Mouse (Mus musculus) lung, postnatal 4 days (tissue): ENCODE data around the gene Prkcg.
A peak's percentile ranks its signal among the peaks of the same experiment; 100 is the strongest.

Experiments
- DNase-seq, 2 experiments: peaks; one replicate each; pipeline ENCODE4 v3.0.0; 2021

The Prkcg gene

DNA sequence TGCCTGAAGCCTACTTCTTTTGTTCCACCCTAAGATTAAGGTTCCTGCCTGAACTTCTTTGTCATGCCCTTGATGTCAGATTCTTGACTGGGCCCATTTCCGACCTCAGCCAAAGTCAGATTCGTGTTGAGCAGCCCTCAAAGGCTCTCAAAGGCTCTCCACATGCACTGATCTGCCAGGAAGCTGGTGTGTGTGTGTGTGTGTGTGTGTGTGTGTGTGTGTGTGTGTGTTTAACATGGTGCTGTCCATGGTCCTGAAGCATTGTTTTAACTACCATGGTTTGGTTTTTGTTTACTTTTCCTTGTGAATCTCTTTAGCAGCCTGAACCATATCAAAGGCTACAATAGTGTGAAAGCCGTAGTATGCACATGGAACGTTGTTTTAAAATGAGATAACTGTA, 39.0 kb downstream of the Prkcg start:
- no peak for DNase-seq

- DNase-seq: peak; percentile 76 to 81
These were observed 41.0 kb downstream of the Prkcg start for GRCm38 (mm10) chr7:3329776-3330546.

GRCm38 (mm10) chr7:3331171-3331570, 42.2 kb downstream of the Prkcg start:
- DNase-seq: no peak

GRCm38 (mm10) chr7:3331581-3332223, 42.7 kb downstream of the Prkcg start:
- peak; percentile 69 to 84 for DNase-seq

DNA sequence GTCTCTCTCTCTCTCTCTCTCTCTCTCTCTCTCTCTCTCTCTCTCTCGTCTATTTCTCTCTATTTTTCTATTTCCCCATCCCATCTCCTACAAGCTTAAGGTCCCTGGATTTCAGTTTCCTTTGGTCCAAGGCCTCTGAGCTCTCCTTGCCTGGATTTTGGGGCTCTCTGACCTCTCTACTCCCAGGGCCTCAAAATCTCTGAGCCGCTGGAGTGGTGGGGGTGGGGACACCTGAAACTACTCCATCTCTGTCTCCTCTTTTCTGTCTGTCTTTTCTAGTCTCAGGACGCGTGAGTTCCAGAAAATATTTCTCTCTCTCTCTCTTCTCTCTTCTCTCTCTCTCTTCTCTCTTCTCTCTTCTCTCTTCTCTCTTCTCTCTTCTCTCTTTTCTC, 43.2 kb downstream of the Prkcg start:
- no peak for DNase-seq

GRCm38 (mm10) chr7:3332619-3333521, 43.9 kb downstream of the Prkcg start, which contains the start of gene Cacng7:
Cacng7 (plus strand) TSS chr7:3332955.
- peak in 1 of 2 experiments; percentile 25 for DNase-seq

DNA sequence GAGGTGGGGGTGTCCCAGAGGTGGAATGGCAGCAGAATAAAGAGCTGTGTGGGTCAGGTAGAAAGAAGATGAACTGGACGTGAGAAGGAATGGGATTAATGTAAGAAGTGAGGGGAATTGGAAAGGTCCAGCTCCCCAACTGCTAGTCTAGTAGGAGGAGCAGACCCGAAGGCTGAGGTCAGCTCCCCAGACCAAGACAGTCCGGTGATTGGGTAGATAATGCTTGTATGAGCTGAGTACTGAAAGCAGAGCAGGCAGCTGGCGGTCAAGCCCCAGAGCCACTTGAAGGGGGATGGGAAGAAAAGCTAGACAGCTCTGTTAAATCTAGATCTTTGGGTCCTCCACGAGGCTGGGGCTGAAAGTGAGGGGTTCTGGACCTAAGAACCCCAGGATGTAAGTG, 44.6 kb downstream of the Prkcg start:
- DNase-seq: no peak

GRCm38 (mm10) chr7:3336412-3336811, 47.4 kb downstream of the Prkcg start:
- no peak for DNase-seq

- DNase-seq: no peak
These were observed 49.4 kb downstream of the Prkcg start for GRCm38 (mm10) chr7:3338286-3338935.

DNA sequence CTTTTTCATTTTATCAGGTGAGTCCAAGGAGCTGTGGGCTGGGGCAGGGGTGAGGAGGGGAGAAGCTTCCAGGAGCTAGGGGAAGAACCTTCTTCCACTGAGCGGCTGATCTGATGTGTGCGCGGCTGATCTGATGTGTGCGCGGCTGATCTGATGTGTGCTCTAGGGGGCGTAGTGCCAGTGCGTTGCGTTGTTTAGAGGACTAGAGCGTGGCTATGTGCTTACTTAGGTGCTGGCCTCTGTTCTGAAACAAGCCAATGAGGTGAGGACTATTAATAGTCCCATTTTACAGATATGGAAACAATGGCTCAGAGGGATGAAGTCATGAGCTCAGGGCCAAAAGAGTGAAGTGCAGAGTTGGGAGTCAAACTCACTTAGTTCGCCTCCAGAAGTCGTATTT, 50.0 kb downstream of the Prkcg start:
- no peak for DNase-seq

GRCm38 (mm10) chr7:3343861-3344260, 54.9 kb downstream of the Prkcg start:
- no peak for DNase-seq

- DNase-seq: no peak
These were observed 56.3 kb downstream of the Prkcg start for GRCm38 (mm10) chr7:3345301-3345700.

DNA sequence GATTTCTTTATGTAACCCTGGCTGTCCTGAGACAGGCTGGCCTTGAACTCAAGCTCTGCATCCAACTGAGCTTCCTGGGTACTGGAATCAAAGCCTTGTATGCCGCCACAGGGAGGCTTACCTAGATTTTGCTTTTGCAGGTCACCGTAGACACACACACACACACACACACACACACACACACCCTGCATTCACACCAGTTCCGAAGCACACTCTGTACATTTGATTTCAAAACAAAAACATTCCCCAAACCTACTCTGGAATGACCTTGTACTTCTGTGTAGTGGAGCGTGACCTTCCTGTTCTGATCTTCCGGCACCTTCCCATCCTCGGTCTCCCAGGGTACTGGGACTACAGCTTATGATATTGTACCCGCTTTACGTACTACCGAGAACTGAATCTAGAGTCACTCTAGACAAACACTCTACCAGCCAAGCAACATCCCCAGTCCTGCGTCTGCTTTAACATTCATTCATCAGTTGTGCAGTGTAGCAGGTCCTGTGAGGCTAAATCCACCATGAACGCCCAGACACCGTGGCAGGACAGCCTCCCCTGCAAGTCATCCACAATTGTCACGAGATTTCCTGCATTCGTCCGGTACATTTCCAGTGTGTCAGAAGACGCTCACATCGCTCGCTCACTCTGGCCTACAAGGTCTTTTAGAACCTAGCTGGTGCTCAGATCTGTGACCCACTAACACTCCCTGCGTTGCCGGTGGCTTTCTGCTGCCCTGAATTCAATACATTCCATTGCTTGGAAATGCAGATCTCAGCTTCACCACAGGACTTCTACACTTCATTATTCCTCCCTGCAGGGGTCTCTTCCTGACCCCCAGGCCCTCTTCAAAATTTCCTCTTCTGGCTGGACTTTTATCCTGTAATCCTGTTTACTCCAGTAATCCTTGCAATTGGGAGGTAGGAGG, 58.6 kb downstream of the Prkcg start:
- DNase-seq: no peak

DNA sequence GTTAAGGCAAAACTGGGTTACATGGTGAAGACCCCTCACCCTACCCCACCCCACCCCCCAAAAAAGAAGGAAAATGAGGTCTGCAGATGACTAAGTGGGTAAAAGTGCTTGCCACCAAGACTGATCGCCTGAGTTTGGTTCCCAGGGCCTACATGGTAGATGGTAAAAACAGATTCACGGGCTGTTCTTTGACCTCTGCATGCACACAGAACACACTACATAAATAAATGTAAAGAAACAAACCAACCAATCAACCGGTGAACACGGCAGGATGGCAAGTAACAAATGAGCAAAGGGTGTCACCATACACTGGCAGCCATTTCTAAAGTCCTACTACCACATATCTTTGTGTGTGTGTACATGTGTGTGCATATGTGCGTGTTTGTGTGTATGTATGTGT, 59.3 kb downstream of the Prkcg start:
- DNase-seq: no peak

DNA sequence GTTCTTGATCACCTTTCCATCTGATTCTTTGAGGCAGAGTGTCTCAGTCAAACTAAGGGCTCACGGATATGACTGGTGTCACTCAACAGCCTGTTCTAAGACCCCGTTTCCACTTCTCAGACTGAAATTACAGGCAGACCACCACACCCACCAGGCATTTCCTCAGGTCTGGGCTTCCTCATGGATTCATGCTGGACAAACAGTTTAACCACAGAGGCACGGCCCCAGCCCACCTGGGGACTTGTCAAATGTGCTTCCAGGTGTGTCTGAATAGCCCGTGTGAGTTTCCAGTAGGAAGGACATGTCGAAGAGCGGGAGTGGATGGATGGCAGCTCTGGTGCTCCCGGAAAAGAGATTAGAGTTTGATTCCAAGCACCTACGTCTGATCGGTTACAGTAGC, 60.8 kb downstream of the Prkcg start:
- DNase-seq: no peak

DNA sequence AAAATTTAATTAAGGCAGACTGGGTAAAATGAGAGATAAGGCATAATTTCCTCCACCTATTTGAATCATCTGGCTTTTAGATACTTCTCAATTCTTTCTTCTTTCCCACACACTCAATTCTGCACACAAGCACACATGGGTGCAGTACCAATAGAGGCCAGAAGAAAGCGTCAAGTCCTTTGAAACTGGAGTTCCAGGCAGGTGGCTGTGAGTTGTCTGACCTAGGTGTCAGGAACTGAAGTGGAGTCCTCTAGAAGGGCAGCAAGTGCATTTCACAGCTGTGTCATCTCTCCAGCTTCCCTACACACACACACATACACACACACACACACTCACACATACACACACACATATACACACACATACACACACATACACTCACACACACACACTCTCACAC, 62.6 kb downstream of the Prkcg start:
- no peak for DNase-seq

DNA sequence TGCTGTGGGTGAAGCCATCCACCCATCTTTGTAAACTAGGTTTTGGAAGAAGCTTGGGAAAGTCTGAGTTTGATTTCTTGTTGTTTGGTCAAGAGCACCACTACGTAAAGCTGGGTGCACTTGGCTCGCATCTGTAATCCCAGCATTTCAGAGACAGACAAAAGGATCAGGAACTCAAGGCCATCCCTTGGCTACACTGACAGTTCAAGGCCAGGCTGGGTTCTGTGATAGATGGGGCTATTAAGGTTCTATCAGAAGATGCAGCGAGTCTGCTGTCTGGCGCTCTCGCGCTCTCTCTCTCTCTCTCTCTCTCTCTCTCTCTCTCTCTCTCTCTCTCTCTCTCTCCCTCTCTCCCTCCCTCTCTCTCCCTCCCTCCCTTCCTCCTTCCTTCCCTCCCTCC, 65.9 kb downstream of the Prkcg start:
- no peak for DNase-seq

GRCm38 (mm10) chr7:3360678-3361077, 71.7 kb downstream of the Prkcg start:
- no peak for DNase-seq

GRCm38 (mm10) chr7:3365547-3366279, 76.7 kb downstream of the Prkcg start:
- no peak for DNase-seq

GRCm38 (mm10) chr7:3366705-3367516, 77.9 kb downstream of the Prkcg start:
- DNase-seq: no peak
